Mouse (Mus musculus): Measurements from ENCODE around the gene Hnrnpc.

The Hnrnpc gene

DNA sequence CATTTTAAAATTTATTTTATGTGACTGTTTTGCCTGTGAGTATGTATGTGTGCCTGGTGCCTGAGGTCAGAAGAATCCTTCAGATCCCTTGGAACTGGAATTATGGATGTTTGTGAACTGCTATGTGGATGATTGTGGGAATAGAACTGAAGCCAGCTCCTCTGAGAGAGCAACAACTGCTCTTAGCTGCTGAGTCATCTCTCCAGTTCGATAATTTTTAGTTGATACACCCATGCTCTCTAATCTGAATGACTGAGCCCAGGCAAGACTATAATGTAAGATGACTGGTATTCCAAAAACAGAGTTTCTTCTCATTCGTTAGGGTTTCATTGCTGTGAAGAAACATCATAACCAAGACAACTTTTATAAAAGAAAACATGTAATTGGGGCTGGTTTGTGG lies 79.7 kb downstream of the Hnrnpc start:
- no peak for DNase-seq (ENCODE audit: low read depth, low spot score)

Measured in CD4-positive helper T cell, adult 2 months (primary cell).